Mouse (Mus musculus) G1E (cell line): ENCODE results near the gene Dnajc6.

Experiments used
- CTCF ChIP-seq: IDR thresholded peaks from 2 replicates; pipeline ENCODE4 v1.5.1; 2012; ENCODE audit warnings: low read depth, low read length, inconsistent platforms, mixed read lengths
- GATA1 ChIP-seq: IDR thresholded peaks from 2 replicates; pipeline ENCODE4 v1.6.1; 2012; ENCODE audit warnings: borderline replicate concordance, low read length, inconsistent platforms, mixed read lengths
- GATA2 ChIP-seq: IDR thresholded peaks from 2 replicates; pipeline ENCODE4 v1.6.1; 2012; ENCODE audit warnings: low read depth, low read length, inconsistent platforms, borderline replicate concordance
- POLR2AphosphoS5 ChIP-seq: IDR thresholded peaks from 2 replicates; pipeline ENCODE4 v1.6.1; 2012; ENCODE audit warnings: low read depth, low read length, inconsistent platforms; ENCODE audit not compliant: insufficient replicate concordance
- TAL1 ChIP-seq: conservative IDR thresholded peaks from 2 replicates; pipeline ENCODE4 v1.6.1; 2012; ENCODE audit warnings: low read depth, low read length, inconsistent platforms, mixed read lengths

DNA sequence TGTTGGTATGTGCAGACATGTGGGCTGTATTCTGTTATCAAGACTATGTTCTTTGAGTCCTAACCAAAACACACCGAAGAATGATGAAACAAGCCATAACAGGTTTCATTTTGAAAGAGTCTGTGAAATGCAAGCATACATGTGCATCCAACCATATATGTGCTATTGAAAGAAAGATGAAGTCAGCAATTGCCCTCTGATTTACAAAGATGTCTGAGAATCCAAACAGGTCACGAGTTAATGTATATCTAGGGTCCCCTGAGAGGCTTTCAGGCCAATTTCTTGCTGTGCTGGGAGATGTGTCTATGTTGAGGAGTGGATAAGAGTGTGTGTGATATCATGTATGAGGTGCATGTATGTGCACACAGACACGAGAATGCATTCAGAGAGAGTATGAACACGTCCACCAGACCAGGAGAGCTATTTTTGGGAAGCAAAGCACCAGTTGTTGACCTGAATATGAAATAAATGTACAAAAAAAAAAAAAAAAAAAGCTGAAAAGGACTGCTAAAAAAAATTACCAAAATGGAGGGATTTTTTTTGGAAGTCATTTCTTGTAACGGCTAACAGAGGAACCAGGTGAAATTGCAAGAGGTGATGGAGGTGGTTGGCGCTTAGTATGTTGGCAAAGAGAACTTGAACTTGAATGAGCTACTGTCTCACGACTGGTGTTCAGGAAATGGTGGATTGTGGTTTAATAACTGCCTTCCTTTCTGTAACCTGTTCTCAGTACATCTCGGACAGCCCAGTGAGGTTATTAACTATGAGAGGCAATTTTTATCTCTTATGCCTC, 13.9 kb downstream of the Dnajc6 start:
- TF ChIP-seq CTCF = no peak
- TF ChIP-seq TAL1 = no peak
- TF ChIP-seq GATA2 = no peak
- TF ChIP-seq GATA1 = no peak
- no peak for TF ChIP-seq POLR2AphosphoS5
